Mouse (Mus musculus): ENCODE results near the gene Tmem184b.

GRCm38 (mm10) chr15:79325742-79326141 is 77.6 kb downstream of the Tmem184b start:
- no peak for TF ChIP-seq CTCF (IDR thresholded peaks at IDR 0.05; ENCODE audit: extremely low read depth, insufficient read length, insufficient replicate concordance, low read depth, low read length)
- TF ChIP-seq POLR2A (IDR thresholded peaks at IDR 0.05; ENCODE audit: low read depth, low read length), result no peak

Measured in small intestine, adult 2 months (tissue).